Mouse (Mus musculus): Measurements from ENCODE around the gene Mpv17.

Mpv17 gene

GRCm38 (mm10) chr5:31110781-31111180 is 43.3 kb downstream of the Mpv17 start:
- intact Hi-C loops (cut with DNase I), result no loop called here

GRCm38 (mm10) chr5:31108000-31108490 is 46.0 kb downstream of the Mpv17 start, which contains the start of gene Slc30a3:
Slc30a3 (minus strand) TSS chr5:31108237.
- intact Hi-C loops (cut with DNase I), result no loop called here

GRCm38 (mm10) chr5:31105814-31106335 is 48.2 kb downstream of the Mpv17 start, which contains the start of gene Dnajc5g:
Dnajc5g (plus strand) TSS chr5:31106285.
- intact Hi-C loops (cut with DNase I), result no loop called here

- intact Hi-C loops (cut with DNase I), result no loop called here
Measured at GRCm38 (mm10) chr5:31095711-31096480, 58.2 kb downstream of the Mpv17 start.

GRCm38 (mm10) chr5:31094799-31095691 is 59.0 kb downstream of the Mpv17 start:
- intact Hi-C loops (cut with DNase I), result no loop called here

- intact Hi-C loops (cut with DNase I), result no loop called here
Measured at GRCm38 (mm10) chr5:31094100-31094798, 59.8 kb downstream of the Mpv17 start.

GRCm38 (mm10) chr5:31093151-31094041 is 60.7 kb downstream of the Mpv17 start:
- intact Hi-C loops (cut with DNase I), result no loop called here

GRCm38 (mm10) chr5:31092231-31092975 is 61.6 kb downstream of the Mpv17 start:
- intact Hi-C loops (cut with DNase I), result no loop called here
